19 mouse cellular contexts compared by ENCODE assay signal in genomic region chr9:116136146-116136545, GRCm38 (mm10). TPM values are rescaled to one million over a fixed set of nuclear protein-coding genes. Genes with fewer than 3 reads are reported as not detected.
DNase-seq lines count a peak whose midpoint lies in the region; TF ChIP-seq lines count a peak whose summit lies in the region.
"Had no signal": no experiment of that assay in that cellular context is flagged by ENCODE, and none has a peak within 500 bp of the region (broad histone marks: within the 10 kb centered on the region; RNA-seq: fewer than 3 reads in every experiment).

No protein-coding gene starts in this region.

- H3K36me3 ChIP-seq in spleen, adult 2 months (ENCODE audit: control insufficient read depth, insufficient read depth, low read length), result peaks cover 6% of the 10 kb centered on the region; the same call in 1 of the 2 replicates
- peaks cover 14% of the 10 kb centered on the region for H3K36me3 ChIP-seq in myocyte (ENCODE audit: control insufficient read depth, insufficient read depth)
- H3K36me3 ChIP-seq: forebrain, embryonic 12.5 days had no signal

- H3K27ac ChIP-seq in spleen, adult 2 months (ENCODE audit: insufficient read depth, low read length), result peak overlapping the region; percentile 67
- H3K27ac ChIP-seq: embryonic facial prominence, embryonic 12.5 days; forebrain, embryonic 12.5 days; heart, embryonic 13.5 days had no signal

- TF ChIP-seq CTCF in spleen, adult 2 months (IDR thresholded peaks at IDR 0.05; ENCODE audit: extremely low read depth, insufficient read depth, insufficient read length, insufficient replicate concordance), result no peak

- peaks cover 73% of the 10 kb centered on the region; the same call in 1 of the 2 replicates for H3K4me1 ChIP-seq in spleen, adult 2 months (ENCODE audit: control insufficient read depth, insufficient read depth, insufficient read length)

- H3K4me2 ChIP-seq in myocyte (ENCODE audit: low read depth), result no peak overlapping the region
- H3K4me2 ChIP-seq: embryonic facial prominence, embryonic 12.5 days; forebrain, embryonic 12.5 days; heart, embryonic 13.5 days had no signal

- intact Hi-C loops in left cerebral cortex, postnatal 4 days (cut with DNase I), result no loop called here

- no peak for TF ChIP-seq POLR2A in spleen, adult 2 months (IDR thresholded peaks at IDR 0.05; ENCODE audit: low read depth, low read length)
- TF ChIP-seq POLR2A in myocyte (IDR thresholded peaks at IDR 0.05; ENCODE audit: insufficient read length, low read depth), result no peak

- H3K4me3 ChIP-seq in spleen, adult 2 months (ENCODE audit: extremely low read depth, insufficient read depth, insufficient read length), result no peak overlapping the region
- no peak overlapping the region for H3K4me3 ChIP-seq in myocyte
- H3K4me3 ChIP-seq: embryonic facial prominence, embryonic 12.5 days; forebrain, embryonic 12.5 days; heart, embryonic 13.5 days had no signal

- H3K27me3 ChIP-seq in spleen, adult 2 months (ENCODE audit: control insufficient read depth, insufficient read depth, low read length), result no peaks in the 10 kb centered on the region
- no peaks in the 10 kb centered on the region for H3K27me3 ChIP-seq in myocyte (ENCODE audit: control insufficient read depth, insufficient read depth, insufficient read length)
- H3K27me3 ChIP-seq: embryonic facial prominence, embryonic 12.5 days; forebrain, embryonic 12.5 days; heart, embryonic 13.5 days had no signal

- H3ac ChIP-seq in myocyte (ENCODE audit: control insufficient read depth, insufficient read length), result no peak overlapping the region

- WGBS in spleen, adult 2 months, result 77% methylated on average over 6 of the region's 6 CpGs

- peaks cover 3% of the 10 kb centered on the region for H3K79me2 ChIP-seq in myocyte (ENCODE audit: control insufficient read depth, insufficient read depth)

- DNase-seq in cerebellum, postnatal 10 days, result peak; percentile 36 to 43
- DNase-seq in cerebellum, adult 18-20 months, result no peak
- peak; percentile 18 for DNase-seq in left cerebral cortex, postnatal 4 days
- DNase-seq in left cerebral cortex, adult 11 months (ENCODE audit: low spot score), result no peak
- no peak for DNase-seq in spleen, adult 2 months (ENCODE audit: low read depth in 1 of 2, low spot score in 2 of 2)
- DNase-seq in spleen, postnatal 10 days (ENCODE audit: low spot score in 2 of 2), result no peak
- no peak for DNase-seq in kidney, postnatal 25 days
- DNase-seq: adrenal gland, postnatal 10 days; cerebellum, adult 2 months; embryo, embryonic 11 days; forebrain, postnatal 0 days; gastrocnemius, postnatal 36 days; heart, adult 11 months; heart, postnatal 4 days had no signal

TF ChIP-seq in myocyte, 11 proteins besides CTCF, POLR2A, EP300 and RAD21:
- peak in 2 of 3 experiments; percentile 60 to 88 for TF ChIP-seq MYOD1 (IDR thresholded peaks at IDR 0.05; ENCODE audit: control insufficient read depth in 1 of 3, insufficient read length in 2 of 3, low read depth in 2 of 3)
- peak in 2 of 3 experiments; percentile 66 to 87 for TF ChIP-seq MYOG (IDR thresholded peaks at IDR 0.05; ENCODE audit: control insufficient read depth in 1 of 3, insufficient read depth in 1 of 3, insufficient read length in 2 of 3, low read depth in 2 of 3)
- peak; percentile 42 for TF ChIP-seq TCF12 (IDR thresholded peaks at IDR 0.05; ENCODE audit: insufficient read depth, poor library complexity, severe bottlenecking)
- no peak for TF ChIP-seq MAX (IDR thresholded peaks at IDR 0.05; ENCODE audit: low read depth)

RNA-seq across cellular contexts. Expression of gene Tgfbr2, which starts 39.0 kb away (rescaled TPM):
- total RNA-seq in left cerebral cortex, postnatal 4 days (2021), result 10 to 100 TPM; 11.5 to 12.0 TPM
- polyA plus RNA-seq in spleen, adult 2 months (2012; rRNA removed), result 57.1 and 77.5 TPM in 2 replicates
- polyA plus RNA-seq in myocyte (2012; fragmentation: generic; extraction: Trizol), result 48.4 TPM
- total RNA-seq: MEL had no signal

Comparison
In these comparisons a context has a peak if more than half of its experiments do, and no peak if none do; other contexts are left out.
1. DNase-seq: peak in cerebellum, postnatal 10 days (2 of 2) and left cerebral cortex, postnatal 4 days (single experiment); none in cerebellum, adult 18-20 months (0 of 2), left cerebral cortex, adult 11 months (single experiment), spleen, adult 2 months (0 of 2), spleen, postnatal 10 days (0 of 2) and kidney, postnatal 25 days (0 of 2).